Mouse (Mus musculus) CH12.LX (cell line): ENCODE measurements around the gene Dlg2.

ENCODE experiments used
- CHD1 ChIP-seq: IDR thresholded peaks from 2 replicates; pipeline ENCODE4 v1.6.1; 2012; ENCODE audit warnings: low read depth, low read length, improper control_type of control experiment, inconsistent platforms
- CTCF ChIP-seq, 2 experiments: IDR thresholded peaks in 1 of 2; conservative IDR thresholded peaks in 1 of 2; 2 replicates each; pipeline ENCODE4 v1.5.1; 2011 to 2012; ENCODE audit warnings: low read depth in 2 of 2, low read length in 2 of 2, improper control_type of control experiment in 1 of 2, inconsistent platforms in 1 of 2, mild to moderate bottlenecking in 1 of 2, moderate library complexity in 1 of 2
- ELF1 ChIP-seq: IDR thresholded peaks from 2 replicates; pipeline ENCODE4 v1.6.1; 2014; ENCODE audit warnings: low read depth, mild to moderate bottlenecking, inconsistent platforms, low read length, improper control_type of control experiment
- EP300 ChIP-seq: IDR thresholded peaks from 2 replicates; pipeline ENCODE4 v1.6.1; 2011; ENCODE audit warnings: low read length, improper control_type of control experiment
- HCFC1 ChIP-seq: IDR thresholded peaks from 2 replicates; pipeline ENCODE4 v1.6.1; 2012; ENCODE audit warnings: low read depth, mild to moderate bottlenecking, inconsistent platforms, low read length, improper control_type of control experiment
- MAFK ChIP-seq: IDR thresholded peaks from 2 replicates; pipeline ENCODE4 v1.6.1; 2011; ENCODE audit warnings: low read length, improper control_type of control experiment; ENCODE audit not compliant: insufficient replicate concordance
- NRF1 ChIP-seq: IDR thresholded peaks from 2 replicates; pipeline ENCODE4 v1.6.1; 2014; ENCODE audit warnings: low read depth, mild to moderate bottlenecking, inconsistent platforms, low read length, improper control_type of control experiment, moderate library complexity
- POLR2A ChIP-seq: IDR thresholded peaks from 2 replicates; pipeline ENCODE4 v1.6.1; 2011; ENCODE audit warnings: low read depth, mild to moderate bottlenecking, improper control_type of control experiment, low read length
- POLR2AphosphoS2 ChIP-seq: IDR thresholded peaks from 2 replicates; pipeline ENCODE4 v1.6.1; 2011; ENCODE audit warnings: low read depth, low read length, improper control_type of control experiment
- RCOR1 ChIP-seq: conservative IDR thresholded peaks from 2 replicates; pipeline ENCODE4 v1.6.1; 2012; ENCODE audit warnings: low read depth, mild to moderate bottlenecking, inconsistent platforms, low read length, improper control_type of control experiment
- TBP ChIP-seq: conservative IDR thresholded peaks from 2 replicates; pipeline ENCODE4 v1.6.1; 2011; ENCODE audit warnings: low read depth, low read length, improper control_type of control experiment
- TCF12 ChIP-seq: IDR thresholded peaks from 2 replicates; pipeline ENCODE4 v1.6.1; 2014; ENCODE audit warnings: low read depth, mild to moderate bottlenecking, inconsistent platforms, low read length, improper control_type of control experiment
- USF1 ChIP-seq: IDR thresholded peaks from 2 replicates; pipeline ENCODE4 v1.6.1; 2014; ENCODE audit warnings: low read depth, mild to moderate bottlenecking, inconsistent platforms, low read length, improper control_type of control experiment

- TF ChIP-seq POLR2A (no peak), EP300 (no peak), TBP (no peak), CTCF (conservative IDR thresholded peaks at IDR 0.05 in 1 of 2, IDR thresholded peaks at IDR 0.05 in 1 of 2; ENCODE audit: low read depth in 2 of 2, low read length in 2 of 2) (no peak), MAFK (no peak), HCFC1 (no peak), POLR2AphosphoS2 (no peak), TCF12 (no peak), CHD1 (no peak), RCOR1 (no peak), NRF1 (no peak), USF1 (no peak), ELF1 (no peak)
Observed at GRCm38 (mm10) chr7:91943224-91943623, 1466.8 kb downstream of the Dlg2 start.
